ENCODE assay signal across 8 mouse cellular contexts in the genomic region with DNA sequence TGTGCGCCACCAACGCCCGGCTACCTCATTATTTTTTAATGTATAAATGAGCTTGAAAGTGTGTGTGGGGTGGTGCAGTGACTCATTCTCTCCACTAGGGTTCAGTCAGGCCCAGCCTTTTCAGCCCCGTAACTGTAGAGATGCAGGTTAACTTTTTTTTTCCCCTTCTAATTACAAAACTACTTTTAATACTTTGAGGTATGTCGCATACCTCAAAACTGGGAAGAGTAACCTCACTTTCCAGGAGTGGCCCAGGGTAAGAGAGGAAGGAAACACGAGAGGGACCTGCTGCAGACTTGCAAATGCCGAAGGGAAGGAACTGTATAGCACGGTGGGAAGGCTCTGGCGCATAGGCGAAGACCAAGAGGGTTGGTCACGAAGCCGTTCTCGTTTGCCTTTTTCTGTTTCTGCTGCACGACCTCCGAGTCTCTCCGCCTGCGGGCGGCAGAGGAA. TPM values are rescaled to one million over a fixed set of nuclear protein-coding genes. Genes with fewer than 3 reads are reported as not detected.
DNase-seq lines count a peak whose midpoint lies in the region; ATAC-seq and TF ChIP-seq lines count a peak whose summit lies in the region.

No protein-coding gene starts in this region.

- peak overlapping the region; percentile 73 for H3K4me3 ChIP-seq in gastrocnemius, adult 2 months
- peak overlapping the region; percentile 34 for H3K4me3 ChIP-seq in intestine, embryonic 14.5 days (ENCODE audit: low read depth, low read length)
- H3K4me3 ChIP-seq in limb, embryonic 12.5 days (replicated peaks), result peak overlapping the region; percentile 28
- peak overlapping the region; percentile 27 for H3K4me3 ChIP-seq in midbrain, embryonic 12.5 days

- H3K36me3 ChIP-seq in intestine, embryonic 14.5 days (ENCODE audit: control insufficient read depth, insufficient read depth, low read length), result 0 out of 2 replicates have a peak, but pooled peaks cover 6% of the 10 kb centered on the region
- peaks cover 16% of the 10 kb centered on the region for H3K36me3 ChIP-seq in limb, embryonic 12.5 days
- H3K36me3 ChIP-seq in midbrain, embryonic 12.5 days, result no peaks in the 10 kb centered on the region

- H3K4me2 ChIP-seq in intestine, embryonic 14.5 days (ENCODE audit: low read length), result peak overlapping the region; percentile 57
- peak overlapping the region; percentile 60 for H3K4me2 ChIP-seq in limb, embryonic 12.5 days
- H3K4me2 ChIP-seq in midbrain, embryonic 12.5 days (replicated peaks), result peak overlapping the region; percentile 49

- 0 out of 2 replicates have a peak, but pooled peaks cover 11% of the 10 kb centered on the region for H3K27me3 ChIP-seq in intestine, embryonic 14.5 days (replicated peaks; ENCODE audit: control insufficient read depth, insufficient read depth, low read length)
- peaks cover 12% of the 10 kb centered on the region for H3K27me3 ChIP-seq in limb, embryonic 12.5 days
- H3K27me3 ChIP-seq in midbrain, embryonic 12.5 days, result peaks cover 10% of the 10 kb centered on the region

- TF ChIP-seq CTCF in gastrocnemius, adult 2 months (IDR thresholded peaks at IDR 0.05), result peak; percentile 84

- no peaks in the 10 kb centered on the region for H3K9me3 ChIP-seq in intestine, embryonic 14.5 days (ENCODE audit: control insufficient read depth, low read length)
- no peaks in the 10 kb centered on the region for H3K9me3 ChIP-seq in limb, embryonic 12.5 days
- no peaks in the 10 kb centered on the region for H3K9me3 ChIP-seq in midbrain, embryonic 12.5 days

- H3K4me1 ChIP-seq in intestine, embryonic 14.5 days (replicated peaks; ENCODE audit: control insufficient read depth, insufficient read depth, low read length), result peaks cover 6% of the 10 kb centered on the region
- peaks cover 14% of the 10 kb centered on the region for H3K4me1 ChIP-seq in limb, embryonic 12.5 days (replicated peaks)
- H3K4me1 ChIP-seq in midbrain, embryonic 12.5 days, result peaks cover 16% of the 10 kb centered on the region

- peak overlapping the region; percentile 70 for H3K27ac ChIP-seq in gastrocnemius, adult 2 months
- no peak overlapping the region for H3K27ac ChIP-seq in intestine, embryonic 14.5 days (ENCODE audit: low read depth)
- H3K27ac ChIP-seq in limb, embryonic 12.5 days, result 0 out of 2 replicates have a peak overlapping the region, but pooled peaks have one; percentile 41
- no peak overlapping the region for H3K27ac ChIP-seq in midbrain, embryonic 12.5 days (replicated peaks)

- H3K9ac ChIP-seq in intestine, embryonic 14.5 days (ENCODE audit: low read length), result peak overlapping the region; percentile 32
- H3K9ac ChIP-seq in limb, embryonic 12.5 days (replicated peaks), result peak overlapping the region; percentile 42; the same call in 1 of the 2 replicates
- H3K9ac ChIP-seq in midbrain, embryonic 12.5 days (replicated peaks), result no peak overlapping the region; the same call in 1 of the 2 replicates

- intact Hi-C loops in gastrocnemius, adult 2 months (cut with DNase I), result loop anchor here (2.0 kb wide), 2 partner anchors 20 to 72 kb away; partner anchors contain the start of gene Timeless

- 3% methylated on average over 18 of the region's 18 CpGs for WGBS in intestine, embryonic 14.5 days
- 3% methylated on average over 18 of the region's 18 CpGs for WGBS in limb, embryonic 12.5 days
- WGBS in midbrain, embryonic 12.5 days, result 4% methylated on average over 18 of the region's 18 CpGs

- DNase-seq in layer of hippocampus, adult 11-12 months (ENCODE audit: low spot score), result peak; percentile 71
- no peak for DNase-seq in layer of hippocampus, adult 9-11 months
- DNase-seq in cerebellum, postnatal 25 days, result peak; percentile 77 to 83
- DNase-seq in gastrocnemius, adult 2 months, result peak; percentile 56
- DNase-seq in intestine, embryonic 14.5 days (ENCODE audit: low spot score), result peak; percentile 77
- peak; percentile 36 for DNase-seq in skeletal muscle tissue, adult 2 months (ENCODE audit: low read depth, low spot score)

- ATAC-seq in intestine, embryonic 14.5 days (replicated peaks; ENCODE audit: low FRiP score, low TSS enrichment, low read depth), result peak; percentile 60; the same call in 1 of the 2 replicates
- 0 out of 2 replicates have a peak, but pooled peaks have one; percentile 47 for ATAC-seq in limb, embryonic 12.5 days (ENCODE audit: insufficient number of reproducible peaks, insufficient read depth, low FRiP score, low TSS enrichment, low read depth)
- peak; percentile 42; the same call in 1 of the 2 replicates for ATAC-seq in midbrain, embryonic 12.5 days (ENCODE audit: low FRiP score, low read depth)

RNA-seq across cellular contexts. Expression of gene Spryd4, which starts 1.3 kb away (rescaled TPM):
- total RNA-seq in gastrocnemius, adult 2 months (2021), result 10 to 100 TPM; 29.5 to 36.4 TPM
- 34.9 and 37.2 TPM in 2 replicates for polyA plus RNA-seq in intestine, embryonic 14.5 days (2014; fragmentation: Nextera tagmentation; extraction: Ambion mirVana)
- 31.0 and 32.4 TPM in 2 replicates for polyA plus RNA-seq in limb, embryonic 12.5 days (2016; fragmentation: Nextera tagmentation; extraction: Ambion mirVana)
- 21.4 and 24.1 TPM in 2 replicates for polyA plus RNA-seq in midbrain, embryonic 12.5 days (2016; fragmentation: Nextera tagmentation; extraction: Ambion mirVana)

RNA-seq across cellular contexts. Expression of gene Mip, which starts 12.7 kb away (rescaled TPM):
- not detected for total RNA-seq in gastrocnemius, adult 2 months (2021)
- polyA plus RNA-seq in intestine, embryonic 14.5 days (2014; fragmentation: Nextera tagmentation; extraction: Ambion mirVana), result not detected in 2 replicates
- polyA plus RNA-seq in limb, embryonic 12.5 days (2016; fragmentation: Nextera tagmentation; extraction: Ambion mirVana), result 0.38 and 0.44 TPM in 2 replicates
- 0.13 TPM in 1 of 2 replicates, not detected in the other for polyA plus RNA-seq in midbrain, embryonic 12.5 days (2016; fragmentation: Nextera tagmentation; extraction: Ambion mirVana)

RNA-seq across cellular contexts. Expression of gene Gls2, which starts 18.6 kb away (rescaled TPM):
- total RNA-seq in gastrocnemius, adult 2 months (2021), result under 1 TPM; 0.59 to 0.67 TPM
- 1.7 TPM in 2 replicates for polyA plus RNA-seq in intestine, embryonic 14.5 days (2014; fragmentation: Nextera tagmentation; extraction: Ambion mirVana)
- polyA plus RNA-seq in limb, embryonic 12.5 days (2016; fragmentation: Nextera tagmentation; extraction: Ambion mirVana), result 1.5 and 2.3 TPM in 2 replicates
- polyA plus RNA-seq in midbrain, embryonic 12.5 days (2016; fragmentation: Nextera tagmentation; extraction: Ambion mirVana), result 0.71 and 0.91 TPM in 2 replicates

RNA-seq across cellular contexts. Expression of gene Timeless, which starts 19.0 kb away (rescaled TPM):
- total RNA-seq in gastrocnemius, adult 2 months (2021), result 1 to 10 TPM; 1.8 to 2.5 TPM
- 58.1 and 59.5 TPM in 2 replicates for polyA plus RNA-seq in intestine, embryonic 14.5 days (2014; fragmentation: Nextera tagmentation; extraction: Ambion mirVana)
- polyA plus RNA-seq in limb, embryonic 12.5 days (2016; fragmentation: Nextera tagmentation; extraction: Ambion mirVana), result 103 and 108 TPM in 2 replicates
- 54.9 and 58.4 TPM in 2 replicates for polyA plus RNA-seq in midbrain, embryonic 12.5 days (2016; fragmentation: Nextera tagmentation; extraction: Ambion mirVana)

RNA-seq across cellular contexts. Expression of gene Rbms2, which starts 32.8 kb away (rescaled TPM):
- 10 to 100 TPM; 51.8 to 71.2 TPM for total RNA-seq in gastrocnemius, adult 2 months (2021)
- 25.3 and 31.0 TPM in 2 replicates for polyA plus RNA-seq in intestine, embryonic 14.5 days (2014; fragmentation: Nextera tagmentation; extraction: Ambion mirVana)
- polyA plus RNA-seq in limb, embryonic 12.5 days (2016; fragmentation: Nextera tagmentation; extraction: Ambion mirVana), result 33.0 and 33.5 TPM in 2 replicates
- 19.6 and 21.6 TPM in 2 replicates for polyA plus RNA-seq in midbrain, embryonic 12.5 days (2016; fragmentation: Nextera tagmentation; extraction: Ambion mirVana)

Comparison
In these comparisons a context has a peak if more than half of its experiments do, and no peak if none do; other contexts are left out.
1. H3K27ac ChIP-seq: peak in gastrocnemius, adult 2 months (single experiment) and limb, embryonic 12.5 days (single experiment); none in intestine, embryonic 14.5 days (single experiment) and midbrain, embryonic 12.5 days (single experiment).
2. Peak in every context shown above with its lines, with median percentiles within 50 percentile points of each other: H3K4me3 ChIP-seq, ATAC-seq and H3K4me2 ChIP-seq.